Mouse (Mus musculus) small intestine, adult 2 months (tissue): ENCODE data around the gene Tsr1.

ENCODE experiments used
- CTCF ChIP-seq: fragments of 200-500 bp; IDR thresholded peaks from 2 replicates; pipeline ENCODE4 v1.5.1; 2012; ENCODE audit warnings: low read depth, mild to moderate bottlenecking, control low read depth, inconsistent platforms, low read length, moderate library complexity, mixed read lengths; ENCODE audit not compliant: insufficient replicate concordance, insufficient read length; ENCODE audit errors: extremely low read depth
- POLR2A ChIP-seq: fragments of 200-500 bp; IDR thresholded peaks from 2 replicates; pipeline ENCODE4 v1.6.1; 2012; ENCODE audit warnings: low read depth, mild to moderate bottlenecking, control low read depth, inconsistent platforms, low read length, moderate library complexity

GRCm38 (mm10) chr11:74883098-74883497, 14.8 kb upstream of the Tsr1 start:
- TF ChIP-seq CTCF: no peak
- TF ChIP-seq POLR2A: no peak
